In genomic region chr7:97570389-97570788, GRCm38 (mm10) we compare ENCODE assay signal across 11 mouse cellular contexts. TPM values are rescaled to one million over a fixed set of nuclear protein-coding genes. Genes with fewer than 3 reads are reported as not detected.
DNase-seq lines count a peak whose midpoint lies in the region; ATAC-seq and TF ChIP-seq lines count a peak whose summit lies in the region.
"Had no signal": no experiment of that assay in that cellular context is flagged by ENCODE, and none has a peak within 500 bp of the region (broad histone marks: within the 10 kb centered on the region; RNA-seq: fewer than 3 reads in every experiment).

No protein-coding gene starts in this region.

- H3K27me3 ChIP-seq in heart, postnatal 0 days (ENCODE audit: control insufficient read depth, insufficient read depth, low read length), result no peaks in the 10 kb centered on the region
- H3K27me3 ChIP-seq in lung, embryonic 14.5 days (ENCODE audit: insufficient read depth, low read length), result no peaks in the 10 kb centered on the region
- H3K27me3 ChIP-seq in hindbrain, embryonic 13.5 days, result no peaks in the 10 kb centered on the region

- H3K9me3 ChIP-seq in heart, postnatal 0 days (replicated peaks; ENCODE audit: control insufficient read depth, low read length), result no peaks in the 10 kb centered on the region
- H3K9me3 ChIP-seq in lung, embryonic 14.5 days (ENCODE audit: low read depth, low read length), result no peaks in the 10 kb centered on the region
- no peaks in the 10 kb centered on the region for H3K9me3 ChIP-seq in hindbrain, embryonic 13.5 days
- H3K9me3 ChIP-seq: forebrain, embryonic 10.5 days had no signal

- H3K27ac ChIP-seq in heart, postnatal 0 days (ENCODE audit: low read depth), result no peak overlapping the region
- H3K27ac ChIP-seq in lung, embryonic 14.5 days (ENCODE audit: low read depth), result no peak overlapping the region
- H3K27ac ChIP-seq in hindbrain, embryonic 13.5 days, result no peak overlapping the region
- H3K27ac ChIP-seq: forebrain, embryonic 10.5 days; macrophage had no signal

- no peaks in the 10 kb centered on the region for H3K4me1 ChIP-seq in heart, postnatal 0 days (ENCODE audit: control insufficient read depth, insufficient read depth)
- H3K4me1 ChIP-seq in lung, embryonic 14.5 days (ENCODE audit: insufficient read depth), result no peaks in the 10 kb centered on the region
- no peaks in the 10 kb centered on the region for H3K4me1 ChIP-seq in hindbrain, embryonic 13.5 days (replicated peaks)
- H3K4me1 ChIP-seq: forebrain, embryonic 10.5 days had no signal

- intact Hi-C loops in heart, postnatal 25 days (cut with DNase I), result no loop called here

- H3K4me3 ChIP-seq in heart, postnatal 0 days (ENCODE audit: low read depth, low read length), result no peak overlapping the region
- H3K4me3 ChIP-seq in lung, embryonic 14.5 days (ENCODE audit: low read depth, low read length), result no peak overlapping the region
- no peak overlapping the region for H3K4me3 ChIP-seq in hindbrain, embryonic 13.5 days
- H3K4me3 ChIP-seq: forebrain, embryonic 10.5 days had no signal

- peaks cover 26% of the 10 kb centered on the region for H3K36me3 ChIP-seq in heart, postnatal 0 days (replicated peaks; ENCODE audit: control insufficient read depth, insufficient read depth, low read length)
- H3K36me3 ChIP-seq in lung, embryonic 14.5 days (ENCODE audit: insufficient read depth), result no peaks in the 10 kb centered on the region
- peaks cover 14% of the 10 kb centered on the region for H3K36me3 ChIP-seq in hindbrain, embryonic 13.5 days
- H3K36me3 ChIP-seq: forebrain, embryonic 10.5 days had no signal

- ATAC-seq in heart, postnatal 0 days (ENCODE audit: insufficient read depth, low read depth), result no peak
- ATAC-seq in lung, embryonic 14.5 days (ENCODE audit: insufficient read depth), result no peak
- ATAC-seq in granulocyte monocyte progenitor cell, adult 5-6 weeks (replicated peaks; ENCODE audit: poor library complexity, severe bottlenecking), result peak; percentile 52; the same call in 1 of the 2 replicates
- no peak for ATAC-seq in hindbrain, embryonic 13.5 days (ENCODE audit: low FRiP score)

- no peak for DNase-seq in heart, postnatal 0 days (ENCODE audit: low spot score)
- no peak for DNase-seq in heart, postnatal 25 days (ENCODE audit: low spot score)
- DNase-seq in lung, embryonic 14.5 days, result no peak
- DNase-seq in lung, postnatal 25 days (ENCODE audit: low spot score), result no peak
- DNase-seq in urinary bladder, postnatal 10 days (ENCODE audit: low spot score), result no peak
- DNase-seq: cerebellum, adult 18-20 months; heart, postnatal 10 days had no signal

- TF ChIP-seq CTCF in heart, postnatal 0 days (IDR thresholded peaks at IDR 0.05; ENCODE audit: low read depth), result peak; percentile 28
- TF ChIP-seq CTCF in lung, embryonic 14.5 days (IDR thresholded peaks at IDR 0.05; ENCODE audit: low read depth), result 0 out of 2 replicates have a peak, but pooled peaks have one; percentile 15

- 74% methylated on average over 1 of the region's 1 CpGs for WGBS in heart, postnatal 0 days
- 83% methylated on average over 1 of the region's 1 CpGs for WGBS in lung, embryonic 14.5 days
- WGBS in hindbrain, embryonic 13.5 days, result 98% methylated on average over 1 of the region's 1 CpGs

- no peak overlapping the region for H3K4me2 ChIP-seq in heart, postnatal 0 days (ENCODE audit: low read depth, low read length)
- no peak overlapping the region for H3K4me2 ChIP-seq in lung, embryonic 14.5 days
- no peak overlapping the region for H3K4me2 ChIP-seq in hindbrain, embryonic 13.5 days

- no peak for TF ChIP-seq EP300 in heart, postnatal 0 days (IDR thresholded peaks at IDR 0.05; ENCODE audit: low read depth)

- H3K9ac ChIP-seq in heart, postnatal 0 days (replicated peaks; ENCODE audit: low read depth, low read length), result no peak overlapping the region
- no peak overlapping the region for H3K9ac ChIP-seq in lung, embryonic 14.5 days
- H3K9ac ChIP-seq in hindbrain, embryonic 13.5 days, result no peak overlapping the region

RNA-seq across cellular contexts. Expression of gene Aamdc, which starts 8.9 kb away (rescaled TPM):
- total RNA-seq in heart, postnatal 0 days (2014; rRNA removed; ENCODE audit: low replicate concordance), result 20.5 and 46.8 TPM in 2 replicates
- 78.1 and 80.2 TPM in 2 replicates for polyA plus RNA-seq in heart, postnatal 0 days (2015; fragmentation: Nextera tagmentation; extraction: Ambion mirVana)
- total RNA-seq in heart, postnatal 25 days (2021), result 10 to 100 TPM; 60.7 to 61.9 TPM
- polyA plus RNA-seq in lung, embryonic 14.5 days (2014; fragmentation: Nextera tagmentation; extraction: Ambion mirVana), result 47.2 and 47.9 TPM in 2 replicates
- total RNA-seq in granulocyte monocyte progenitor cell, adult 5-6 weeks (2014; fragmentation: Nextera tagmentation), result 15.4 and 36.3 TPM in 2 replicates
- 37.0 and 42.6 TPM in 2 replicates for total RNA-seq in granulocyte monocyte progenitor cell, adult 5-6 weeks (2017)
- polyA plus RNA-seq in hindbrain, embryonic 13.5 days (2015; fragmentation: Nextera tagmentation; extraction: Ambion mirVana), result 45.9 and 51.0 TPM in 2 replicates

RNA-seq across cellular contexts. Expression of gene Rsf1, which starts 9.3 kb away (rescaled TPM):
- 7.6 and 14.6 TPM in 2 replicates for total RNA-seq in heart, postnatal 0 days (2014; rRNA removed; ENCODE audit: low replicate concordance)
- polyA plus RNA-seq in heart, postnatal 0 days (2015; fragmentation: Nextera tagmentation; extraction: Ambion mirVana), result 8.6 and 10.6 TPM in 2 replicates
- 10 to 100 TPM; 15.0 to 17.4 TPM for total RNA-seq in heart, postnatal 25 days (2021)
- 19.4 and 22.1 TPM in 2 replicates for polyA plus RNA-seq in lung, embryonic 14.5 days (2014; fragmentation: Nextera tagmentation; extraction: Ambion mirVana)
- total RNA-seq in granulocyte monocyte progenitor cell, adult 5-6 weeks (2014; fragmentation: Nextera tagmentation), result 21.9 and 33.3 TPM in 2 replicates
- 35.8 and 38.3 TPM in 2 replicates for total RNA-seq in granulocyte monocyte progenitor cell, adult 5-6 weeks (2017)
- 35.4 and 36.2 TPM in 2 replicates for polyA plus RNA-seq in hindbrain, embryonic 13.5 days (2015; fragmentation: Nextera tagmentation; extraction: Ambion mirVana)
